Mouse (Mus musculus): ENCODE data around the gene Olfr437.

- no peak for TF ChIP-seq CTCF (IDR thresholded peaks at IDR 0.05; ENCODE audit: borderline replicate concordance, insufficient read depth, low read length)
- TF ChIP-seq POLR2A (IDR thresholded peaks at IDR 0.05; ENCODE audit: low read depth, low read length), result no peak
These were observed 42.3 kb downstream of the Olfr437 start for GRCm38 (mm10) chr6:43205355-43205754.

Data from embryonic fibroblast, embryonic 13.5 days (primary cell).